Mouse (Mus musculus): ENCODE data around the gene Cav2.

DNA sequence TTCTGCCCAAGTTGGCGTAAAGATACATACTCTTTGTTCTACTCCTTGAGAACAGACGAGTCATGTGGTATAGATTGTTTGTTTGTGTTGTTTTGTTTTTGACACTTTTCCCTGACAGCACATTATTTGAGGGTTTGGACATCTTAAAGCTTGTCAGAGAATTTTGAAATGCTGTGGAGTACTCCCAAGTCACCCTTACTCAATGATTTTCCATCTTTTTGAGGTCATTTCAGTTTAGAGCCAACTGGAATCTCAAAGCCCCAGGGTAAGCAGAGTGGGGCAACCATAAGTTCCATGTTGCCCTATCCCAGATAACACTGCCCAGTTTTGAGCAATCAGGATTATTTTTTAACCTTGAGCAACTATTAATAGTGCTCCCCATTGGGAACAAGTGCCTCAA is 33.3 kb downstream of the Cav2 start:
- TF ChIP-seq POLR2A (IDR thresholded peaks at IDR 0.05; ENCODE audit: low read depth, low read length) (no peak), CTCF (conservative IDR thresholded peaks at IDR 0.05; ENCODE audit: insufficient read depth, insufficient read length, low read depth, low read length) (no peak)

Measured in kidney, adult 2 months (tissue).